Mouse (Mus musculus): ENCODE measurements around the gene Uba2.

- TF ChIP-seq CTCF (IDR thresholded peaks at IDR 0.05; ENCODE audit: low read depth) (no peak), EP300 (IDR thresholded peaks at IDR 0.05; ENCODE audit: low read depth) (no peak)
Measured at GRCm38 (mm10) chr7:34094911-34095481, 74.4 kb downstream of the Uba2 start, which contains the start of gene Scgb1b30.
